Mouse (Mus musculus): ENCODE data around the gene Stub1.

DNA sequence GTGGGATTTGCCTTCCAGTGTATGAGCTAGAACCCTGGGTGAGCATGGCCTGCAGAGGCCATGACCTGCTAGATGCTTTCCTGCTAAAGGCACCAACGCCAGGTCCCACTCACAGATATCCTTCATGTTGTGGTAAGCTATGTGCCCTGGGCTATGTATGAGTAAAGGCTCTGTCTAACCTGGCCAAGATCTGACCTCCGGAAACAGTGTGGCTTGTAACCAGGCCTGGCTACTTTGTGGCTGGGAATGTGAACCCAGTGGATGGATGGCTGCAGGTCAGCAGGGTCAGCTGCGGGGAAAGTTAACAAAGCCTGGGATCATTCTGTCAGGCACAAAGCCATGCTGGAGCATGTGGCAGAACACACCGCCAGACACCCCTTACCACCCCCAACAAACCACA lies 48.5 kb upstream of the Stub1 start:
- TF ChIP-seq CTCF (IDR thresholded peaks at IDR 0.05; ENCODE audit: control insufficient read depth, insufficient read depth, insufficient replicate concordance, low read depth, low read length), result no peak
- no peak for TF ChIP-seq POLR2A (IDR thresholded peaks at IDR 0.05; ENCODE audit: control insufficient read depth, low read depth, low read length)

Data from testis, adult 2 months (tissue).